Mouse (Mus musculus): ENCODE results near the gene Peg10.
A peak's percentile ranks its signal among the peaks of the same experiment; 100 is the strongest.

Gene Peg10

GRCm38 (mm10) chr6:4746696-4747439, at the start of gene Peg10, which contains the start of gene Sgce:
TSS of gene Peg10 (plus strand) at chr6:4747306.
TSS of gene Sgce (minus strand) at chr6:4747207.
- DNase-seq (ENCODE audit: low read depth): no peak

- DNase-seq (ENCODE audit: low read depth): no peak
Measured at GRCm38 (mm10) chr6:4701641-4702040, 45.5 kb upstream of the Peg10 start.

DNA sequence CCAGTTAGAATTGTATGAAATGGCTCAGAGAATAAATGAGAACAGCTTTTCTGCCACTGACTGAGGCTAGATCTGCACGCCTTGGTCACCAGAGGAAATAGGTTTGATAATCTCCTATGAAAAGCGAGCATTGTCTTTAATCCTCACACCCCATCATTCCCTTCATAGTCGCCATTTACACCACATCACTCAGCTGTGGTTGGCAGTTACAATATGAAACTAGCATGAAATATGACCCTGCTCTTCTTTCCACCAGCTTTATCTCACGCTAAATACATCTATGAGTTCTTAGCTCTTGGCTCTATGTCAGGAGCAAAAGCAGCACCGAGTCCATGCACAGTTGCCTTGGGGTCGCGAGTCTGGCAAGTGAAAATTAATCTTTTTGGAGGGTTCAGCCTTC, 43.2 kb upstream of the Peg10 start:
- no peak for DNase-seq (ENCODE audit: low read depth)

- DNase-seq (ENCODE audit: low read depth): peak; percentile 3
Measured at GRCm38 (mm10) chr6:4706415-4706814, 40.7 kb upstream of the Peg10 start.

GRCm38 (mm10) chr6:4708971-4709370, 38.1 kb upstream of the Peg10 start:
- DNase-seq (ENCODE audit: low read depth): peak; percentile 32

GRCm38 (mm10) chr6:4716171-4716570, 30.9 kb upstream of the Peg10 start:
- DNase-seq (ENCODE audit: low read depth): no peak

GRCm38 (mm10) chr6:4717344-4717743, 29.8 kb upstream of the Peg10 start:
- no peak for DNase-seq (ENCODE audit: low read depth)

- DNase-seq (ENCODE audit: low read depth): no peak
Measured at GRCm38 (mm10) chr6:4722142-4722541, 25.0 kb upstream of the Peg10 start.

DNA sequence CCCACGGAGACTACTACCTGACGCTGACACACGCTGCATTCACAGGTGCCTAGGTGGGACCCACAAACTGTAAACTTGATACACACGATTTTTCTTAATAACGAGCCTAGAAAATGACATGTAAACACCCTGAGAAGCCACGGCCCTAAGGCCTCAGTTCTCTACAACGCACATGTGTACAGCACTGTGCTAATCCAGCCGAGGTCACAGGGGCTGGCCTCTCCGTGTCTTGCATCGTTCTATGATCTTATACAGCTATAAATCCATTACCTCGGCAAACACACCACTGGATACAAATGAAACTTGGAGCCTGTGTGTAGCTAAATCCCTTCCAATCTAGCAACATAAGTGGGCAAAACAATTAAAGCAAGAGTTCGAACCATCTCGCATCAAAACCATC, 24.4 kb upstream of the Peg10 start:
- DNase-seq (ENCODE audit: low read depth): no peak

DNA sequence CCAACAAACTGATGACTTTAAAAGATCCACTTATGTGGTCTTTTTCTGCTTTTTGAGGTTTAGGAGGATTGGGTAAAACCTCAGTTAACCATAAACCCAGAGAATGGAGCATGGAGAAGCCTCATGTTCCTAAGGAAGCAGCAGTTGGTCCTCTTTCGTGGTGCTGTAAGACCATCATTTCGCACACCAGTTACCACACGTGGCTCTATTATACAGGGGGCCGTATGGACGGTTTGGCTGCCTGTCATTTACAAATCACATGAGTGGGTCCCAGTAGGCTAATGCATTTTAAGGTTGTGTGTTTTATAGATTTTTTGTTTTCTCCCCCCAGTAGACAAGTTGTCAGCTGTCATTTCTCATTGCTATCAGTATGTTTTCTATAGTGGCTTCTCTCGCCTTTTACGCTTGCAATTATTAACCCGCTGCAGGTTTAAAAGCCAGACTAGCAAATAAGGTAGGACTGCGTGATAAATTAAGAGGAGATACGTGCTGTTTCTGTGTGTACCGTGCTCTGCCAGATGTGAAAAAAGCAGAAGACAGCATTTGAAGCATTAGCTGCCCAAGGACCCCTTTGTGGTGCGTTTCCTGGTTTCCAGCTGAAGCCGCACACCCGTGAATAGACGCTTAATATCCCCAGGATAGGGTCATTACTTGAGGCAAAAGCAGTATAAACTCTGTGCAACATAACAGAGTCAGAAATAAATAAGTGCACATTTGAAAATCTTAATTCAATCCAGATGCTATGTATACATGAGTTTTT, 22.9 kb upstream of the Peg10 start:
- DNase-seq (ENCODE audit: low read depth): no peak

DNA sequence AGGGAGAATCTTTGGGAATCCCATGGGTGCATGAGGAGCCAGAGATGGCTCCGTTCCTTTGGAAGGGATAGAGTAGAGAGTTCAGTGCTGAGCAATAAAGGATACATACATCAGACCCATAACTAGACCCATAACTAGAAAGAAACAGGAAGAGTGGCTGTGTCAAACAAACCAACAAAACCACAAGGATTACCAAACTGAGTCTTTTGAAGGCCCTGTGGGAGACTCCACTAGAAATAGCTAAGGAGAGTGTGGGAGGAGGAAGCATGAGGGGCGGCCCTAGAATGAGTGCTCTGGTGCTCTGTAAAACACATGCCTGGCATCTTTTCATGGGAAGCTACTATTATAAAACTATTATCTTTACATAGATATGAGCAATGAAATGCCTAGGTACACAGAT, 18.8 kb upstream of the Peg10 start:
- peak; percentile 34 for DNase-seq (ENCODE audit: low read depth)

DNA sequence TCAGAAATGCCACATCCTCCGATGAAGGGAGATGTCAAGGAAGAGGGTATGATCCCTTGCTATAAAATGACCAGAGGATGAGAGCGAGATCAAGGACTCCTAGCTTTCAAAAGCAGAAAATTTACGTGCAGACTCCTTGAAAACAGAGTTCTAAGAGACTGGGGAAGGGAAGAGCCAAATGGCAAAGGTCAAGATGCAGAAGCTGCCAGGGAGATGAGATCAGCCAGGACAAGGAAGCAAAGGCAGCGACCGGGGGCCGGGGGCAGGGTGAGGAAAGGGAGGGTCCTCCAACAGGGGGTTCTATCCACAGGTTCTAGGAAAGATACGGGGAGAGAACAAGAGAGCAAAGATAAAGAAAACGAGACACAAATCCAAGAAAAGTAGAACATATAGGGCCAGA, 15.4 kb upstream of the Peg10 start:
- no peak for DNase-seq (ENCODE audit: low read depth)

- peak; percentile 46 for DNase-seq (ENCODE audit: low read depth)
Measured at GRCm38 (mm10) chr6:4733208-4733607, 13.9 kb upstream of the Peg10 start.

GRCm38 (mm10) chr6:4736372-4736771, 10.7 kb upstream of the Peg10 start:
- DNase-seq (ENCODE audit: low read depth): no peak

DNA sequence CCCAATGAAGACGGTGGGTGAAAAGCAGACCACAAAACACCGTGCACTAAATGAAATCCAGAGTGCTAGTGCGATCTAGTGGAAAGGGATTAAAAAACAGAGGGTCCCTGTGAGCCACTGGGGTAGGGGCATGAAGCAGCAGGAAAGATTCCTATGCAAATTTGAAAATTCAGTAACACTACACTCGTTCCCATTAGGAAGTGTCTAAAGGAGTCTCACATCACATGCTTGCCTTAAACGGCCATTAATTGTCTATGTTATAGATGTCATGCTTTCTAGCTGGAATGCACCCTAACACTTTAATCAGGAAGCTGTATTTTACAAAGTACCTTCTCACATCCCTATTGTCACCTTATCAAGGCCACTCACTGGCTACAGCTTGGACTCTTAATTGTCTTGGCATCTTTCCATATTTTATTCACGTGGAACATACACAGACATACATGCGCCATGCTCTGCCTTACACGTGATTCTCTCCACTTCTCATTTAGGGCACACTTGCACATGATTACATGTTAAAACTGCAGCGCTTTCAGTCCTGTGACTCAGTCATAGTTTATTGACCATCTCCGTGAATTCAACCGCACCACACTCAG, 9.0 kb upstream of the Peg10 start:
- no peak for DNase-seq (ENCODE audit: low read depth)

- DNase-seq (ENCODE audit: low read depth): no peak
Measured at GRCm38 (mm10) chr6:4738717-4739116, 8.4 kb upstream of the Peg10 start.

- no peak for DNase-seq (ENCODE audit: low read depth)
Measured at GRCm38 (mm10) chr6:4739522-4740355, 7.4 kb upstream of the Peg10 start.

- DNase-seq (ENCODE audit: low read depth): no peak
Measured at GRCm38 (mm10) chr6:4740511-4740910, 6.6 kb upstream of the Peg10 start.

GRCm38 (mm10) chr6:4746036-4746695, 940 bp upstream of the Peg10 start:
- no peak for DNase-seq (ENCODE audit: low read depth)

- no peak for DNase-seq (ENCODE audit: low read depth)
Measured at GRCm38 (mm10) chr6:4747677-4748505, 785 bp downstream of the Peg10 start.

DNA sequence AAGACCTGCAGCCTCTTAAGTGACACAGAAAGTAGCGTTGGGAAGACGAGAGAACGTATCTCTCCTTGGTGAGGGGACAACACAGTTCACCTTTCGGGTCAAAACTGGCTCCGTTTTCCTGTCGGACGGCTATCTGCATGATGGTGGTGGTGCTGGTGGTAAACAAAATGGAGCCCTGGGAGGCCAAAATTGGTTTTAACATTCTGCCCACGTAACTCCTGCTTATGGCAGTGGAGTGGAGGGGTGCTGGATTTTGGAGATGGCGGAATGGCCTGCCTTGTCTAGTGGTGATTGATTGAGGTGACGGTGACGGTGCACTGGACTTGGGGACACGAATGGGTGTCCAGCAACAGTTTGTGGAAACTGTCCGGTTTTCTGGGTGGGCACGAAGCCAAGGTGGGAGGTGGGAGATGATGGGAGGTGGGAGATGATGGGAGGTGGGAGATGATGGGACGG, 1.4 kb downstream of the Peg10 start:
- no peak for DNase-seq (ENCODE audit: low read depth)

All from 416B (cell line).